Mouse (Mus musculus) thymus, adult 18-20 months (tissue): ENCODE measurements around the gene Tmem150c.

ENCODE experiments used
- DNase-seq, 2 experiments: peaks; one replicate each; pipeline ENCODE4 v3.0.0; 2022; ENCODE audit warnings: mixed read lengths in 2 of 2

Gene Tmem150c

GRCm38 (mm10) chr5:100166591-100167491 lies 7.2 kb upstream of the Tmem150c start:
- no peak for DNase-seq

- no peak for DNase-seq
These were observed 3.8 kb upstream of the Tmem150c start for GRCm38 (mm10) chr5:100163368-100163767.

- no peak for DNase-seq
These were observed 3.2 kb upstream of the Tmem150c start for GRCm38 (mm10) chr5:100162857-100163256.

GRCm38 (mm10) chr5:100162053-100162452 lies 2.4 kb upstream of the Tmem150c start:
- DNase-seq: no peak

- no peak for DNase-seq
These were observed 594 bp downstream of the Tmem150c start for GRCm38 (mm10) chr5:100158791-100159637.

GRCm38 (mm10) chr5:100158301-100158700 lies 1.3 kb downstream of the Tmem150c start:
- no peak for DNase-seq

- DNase-seq: no peak
These were observed 4.0 kb downstream of the Tmem150c start for GRCm38 (mm10) chr5:100155646-100156045.

- no peak for DNase-seq
These were observed 9.6 kb downstream of the Tmem150c start for GRCm38 (mm10) chr5:100149967-100150366.

- DNase-seq: no peak
These were observed 14.8 kb downstream of the Tmem150c start for GRCm38 (mm10) chr5:100144836-100145235.

- no peak for DNase-seq
These were observed 32.3 kb downstream of the Tmem150c start for GRCm38 (mm10) chr5:100127283-100127682.

GRCm38 (mm10) chr5:100125409-100126123 lies 34.0 kb downstream of the Tmem150c start:
- DNase-seq: no peak

GRCm38 (mm10) chr5:100124530-100124929 lies 35.1 kb downstream of the Tmem150c start:
- no peak for DNase-seq

- no peak for DNase-seq
These were observed 36.3 kb downstream of the Tmem150c start for GRCm38 (mm10) chr5:100123283-100123682.

- no peak for DNase-seq
These were observed 38.4 kb downstream of the Tmem150c start for GRCm38 (mm10) chr5:100121170-100121569.

GRCm38 (mm10) chr5:100120711-100121141 lies 38.9 kb downstream of the Tmem150c start:
- no peak for DNase-seq

GRCm38 (mm10) chr5:100119331-100119730 lies 40.3 kb downstream of the Tmem150c start:
- DNase-seq: no peak

GRCm38 (mm10) chr5:100113403-100113802 lies 46.2 kb downstream of the Tmem150c start:
- DNase-seq: no peak

GRCm38 (mm10) chr5:100110581-100110980 lies 49.0 kb downstream of the Tmem150c start:
- DNase-seq: no peak

- DNase-seq: no peak
These were observed 49.9 kb downstream of the Tmem150c start for GRCm38 (mm10) chr5:100109543-100110282.

GRCm38 (mm10) chr5:100108866-100109265 lies 50.7 kb downstream of the Tmem150c start:
- DNase-seq: no peak

GRCm38 (mm10) chr5:100102395-100102794 lies 57.2 kb downstream of the Tmem150c start:
- no peak for DNase-seq

GRCm38 (mm10) chr5:100097967-100098366 lies 61.6 kb downstream of the Tmem150c start:
- DNase-seq: no peak
